Mouse (Mus musculus) liver, embryonic 14.5 days (tissue): ENCODE data around the gene Mprip.

Experiments
- CTCF ChIP-seq: IDR thresholded peaks from 2 replicates; pipeline ENCODE4 v1.5.1; 2016; ENCODE audit warnings: antibody characterized with exemption, low read depth, control low read depth
- EP300 ChIP-seq: IDR thresholded peaks from 2 replicates; pipeline ENCODE4 v1.6.1; 2016; ENCODE audit warnings: antibody characterized with exemption, low read depth

- no peak for TF ChIP-seq CTCF
- TF ChIP-seq EP300, result no peak
Observed at GRCm38 (mm10) chr11:59611646-59612045, 49.5 kb upstream of the Mprip start.
